Mouse (Mus musculus): ENCODE results near the gene Pygo1. TPM values are rescaled to one million over a fixed set of nuclear protein-coding genes. Genes with fewer than 3 reads are reported as not detected.

Gene Pygo1
- total and polyA plus RNA-seq, 3 experiments, result not detected

DNA sequence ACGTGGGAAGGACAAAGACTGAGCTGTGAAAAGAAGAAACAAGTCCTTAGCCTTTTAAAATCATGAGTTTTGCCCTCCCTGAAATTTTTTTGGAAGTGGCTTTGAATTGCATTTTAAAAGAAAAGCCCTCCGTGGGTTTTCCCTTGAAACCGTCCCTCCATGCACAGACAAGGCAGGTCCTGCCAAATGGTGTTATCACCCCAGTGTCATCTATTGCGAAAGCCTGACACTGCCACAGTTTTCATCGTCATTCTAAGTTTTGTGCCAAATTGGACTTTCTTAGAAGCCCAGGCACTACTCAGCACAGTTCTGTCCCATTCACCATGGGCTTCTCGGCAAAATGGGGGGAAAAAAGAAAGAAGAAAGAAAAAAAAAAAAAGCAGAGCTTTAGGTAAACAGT is 11.9 kb upstream of the Pygo1 start:
- no peak overlapping the region for H3K27ac ChIP-seq (ENCODE audit: insufficient read depth, low read depth)
- H3K4me2 ChIP-seq (ENCODE audit: insufficient read depth, low read depth, poor library complexity, severe bottlenecking), result no peak overlapping the region
- no peak overlapping the region for H3K9ac ChIP-seq (ENCODE audit: insufficient read depth, low read depth)
- no peaks in the 10 kb centered on the region for H3K27me3 ChIP-seq (replicated peaks)
- no peak for DNase-seq (ENCODE audit: extremely low read depth)
- TF ChIP-seq SIN3A (IDR thresholded peaks at IDR 0.05; ENCODE audit: low read length), result no peak
- no peak for TF ChIP-seq ZKSCAN1 (IDR thresholded peaks at IDR 0.05; ENCODE audit: borderline replicate concordance, low read depth, low read length)
- no peak for TF ChIP-seq USF2 (conservative IDR thresholded peaks at IDR 0.05; ENCODE audit: low read depth, low read length)
- TF ChIP-seq UBTF (IDR thresholded peaks at IDR 0.05; ENCODE audit: low read depth, low read length), result no peak
- no peak for TF ChIP-seq E2F4 (IDR thresholded peaks at IDR 0.05; ENCODE audit: insufficient replicate concordance, low read depth, low read length)
- no peak for TF ChIP-seq SMC3 (IDR thresholded peaks at IDR 0.05; ENCODE audit: low read depth, low read length)
- no peak for TF ChIP-seq ELF1 (IDR thresholded peaks at IDR 0.05; ENCODE audit: low read depth, low read length)
- TF ChIP-seq ZMIZ1 (IDR thresholded peaks at IDR 0.05; ENCODE audit: low read depth, low read length), result no peak
- no peak for TF ChIP-seq ETS1 (conservative IDR thresholded peaks at IDR 0.05; ENCODE audit: low read depth, low read length)
- TF ChIP-seq RAD21 (IDR thresholded peaks at IDR 0.05; ENCODE audit: low read depth, low read length), result no peak
- dilution Hi-C loops (cut with MboI; ENCODE audit: extremely low pct_ligation_motif_present, extremely low pct_unique_long_range_greater_than_20kb, low sequenced_read_pairs) (no loop called here), in situ Hi-C loops (cut with MboI; ENCODE audit: low pct_ligation_motif_present, low pct_unique_long_range_greater_than_20kb, low sequenced_read_pairs) (no loop called here)
- H3K4me1 ChIP-seq (ENCODE audit: control insufficient read depth in 1 of 2, insufficient read depth in 2 of 2), result no peaks in the 10 kb centered on the region
- H3K9me3 ChIP-seq (replicated peaks; ENCODE audit: low read length), result no peaks in the 10 kb centered on the region
- H3K79me2 ChIP-seq (replicated peaks; ENCODE audit: control insufficient read depth, extremely low read depth, insufficient read depth, poor library complexity, severe bottlenecking), result no peaks in the 10 kb centered on the region
- H3K4me3 ChIP-seq (replicated peaks in 1 of 3; ENCODE audit: low read depth in 2 of 3, low read length in 2 of 3, poor library complexity in 1 of 3), result no peak overlapping the region
- H3K36me3 ChIP-seq (replicated peaks in 1 of 2; ENCODE audit: control insufficient read depth in 1 of 2, insufficient read depth in 1 of 2, low read length in 1 of 2), result no peaks in the 10 kb centered on the region

DNA sequence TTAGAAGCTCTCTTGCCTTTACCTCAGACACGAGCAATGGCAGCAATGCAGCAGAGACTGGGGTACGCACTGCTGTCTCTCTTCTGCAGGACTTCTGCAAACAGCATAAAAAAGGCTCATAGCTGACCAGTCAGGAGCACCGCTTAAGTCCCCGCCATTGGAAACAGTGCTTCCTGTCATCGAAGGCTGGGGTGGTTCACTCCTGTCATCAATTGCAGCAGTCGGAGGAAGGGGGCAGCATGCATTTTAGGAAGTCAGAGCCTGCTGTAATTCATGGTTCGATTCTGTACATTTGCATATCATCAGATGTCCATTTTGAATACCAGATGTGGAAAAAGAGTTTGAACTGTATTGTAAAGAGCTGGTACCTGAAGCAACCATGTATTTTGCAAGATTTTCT is 9.7 kb upstream of the Pygo1 start:
- no peak for DNase-seq (ENCODE audit: extremely low read depth)
- Histone ChIP-seq H3K36me3 (replicated peaks in 1 of 2; ENCODE audit: control insufficient read depth in 1 of 2, insufficient read depth in 1 of 2, low read length in 1 of 2) (no peaks in the 10 kb centered on the region), H3K9ac (ENCODE audit: insufficient read depth, low read depth) (no peak overlapping the region), H3K79me2 (replicated peaks; ENCODE audit: control insufficient read depth, extremely low read depth, insufficient read depth, poor library complexity, severe bottlenecking) (no peaks in the 10 kb centered on the region), H3K4me2 (ENCODE audit: insufficient read depth, low read depth, poor library complexity, severe bottlenecking) (peak overlapping the region; percentile 13; the same call in 1 of the 2 replicates), H3K27ac (ENCODE audit: insufficient read depth, low read depth) (no peak overlapping the region), H3K27me3 (replicated peaks) (no peaks in the 10 kb centered on the region), H3K4me3 (replicated peaks in 1 of 3; ENCODE audit: low read depth in 2 of 3, low read length in 2 of 3, poor library complexity in 1 of 3) (no peak overlapping the region), H3K9me3 (replicated peaks; ENCODE audit: low read length) (no peaks in the 10 kb centered on the region), H3K4me1 (ENCODE audit: control insufficient read depth in 1 of 2, insufficient read depth in 2 of 2) (no peaks in the 10 kb centered on the region)
- dilution Hi-C loops (cut with MboI; ENCODE audit: extremely low pct_ligation_motif_present, extremely low pct_unique_long_range_greater_than_20kb, low sequenced_read_pairs) (no loop called here), in situ Hi-C loops (cut with MboI; ENCODE audit: low pct_ligation_motif_present, low pct_unique_long_range_greater_than_20kb, low sequenced_read_pairs) (no loop called here)
- TF ChIP-seq RCOR1 (conservative IDR thresholded peaks at IDR 0.05; ENCODE audit: low read depth, low read length), result no peak
- no peak for TF ChIP-seq POLR2AphosphoS2 (IDR thresholded peaks at IDR 0.05; ENCODE audit: low read depth, low read length)
- TF ChIP-seq JUN (IDR thresholded peaks at IDR 0.05; ENCODE audit: insufficient read depth, low read depth, low read length), result no peak
- TF ChIP-seq MEF2A (IDR thresholded peaks at IDR 0.05; ENCODE audit: borderline replicate concordance, low read depth, low read length), result no peak
- no peak for TF ChIP-seq RAD21 (IDR thresholded peaks at IDR 0.05; ENCODE audit: low read depth, low read length)
- TF ChIP-seq NELFE (IDR thresholded peaks at IDR 0.05; ENCODE audit: low read depth, low read length), result no peak
- no peak for TF ChIP-seq JUND (conservative IDR thresholded peaks at IDR 0.05; ENCODE audit: low read depth, low read length)
- TF ChIP-seq ETS1 (conservative IDR thresholded peaks at IDR 0.05; ENCODE audit: low read depth, low read length), result no peak
- no peak for TF ChIP-seq ELF1 (IDR thresholded peaks at IDR 0.05; ENCODE audit: low read depth, low read length)
